In the genomic region with DNA sequence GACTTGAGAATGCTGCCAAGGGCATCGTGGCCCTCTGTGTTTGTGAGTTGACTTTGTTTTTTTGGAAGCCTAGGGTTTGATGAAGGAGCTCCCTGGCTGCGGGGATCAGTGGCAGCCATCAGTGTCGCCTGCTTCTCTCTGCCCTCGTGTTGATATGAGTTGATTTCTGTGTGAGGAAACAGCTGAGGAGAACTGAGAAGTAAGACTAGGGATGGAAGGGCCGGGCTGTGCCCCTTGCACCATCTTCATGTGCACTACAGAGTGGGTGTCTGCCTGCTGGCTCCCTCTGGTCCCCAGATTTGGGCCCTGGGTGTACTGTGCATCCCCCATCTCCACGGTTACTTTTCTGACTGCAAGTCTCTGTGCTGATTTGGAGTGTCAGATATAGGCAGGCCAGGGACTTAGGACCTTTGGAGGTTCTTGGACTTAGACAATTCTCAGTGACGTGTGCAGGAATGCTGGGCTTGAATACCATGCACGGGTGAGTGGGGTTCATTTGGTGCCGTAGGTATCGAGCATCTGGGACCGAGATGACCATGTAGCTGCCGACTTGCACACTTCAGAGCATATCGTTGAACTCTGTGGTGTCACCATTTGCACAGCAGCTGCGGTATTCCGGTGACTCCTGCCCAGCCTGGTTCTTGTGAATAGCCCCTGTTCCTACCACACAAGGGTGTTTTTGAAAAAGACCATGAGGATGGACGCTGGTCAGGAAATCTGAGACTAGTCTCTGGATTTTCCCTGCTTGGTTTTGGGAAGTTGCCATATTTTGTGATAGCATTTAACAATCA, we compare ENCODE assay signal across 13 mouse cellular contexts. TPM values are rescaled to one million over a fixed set of nuclear protein-coding genes. Genes with fewer than 3 reads are reported as not detected.
A peak's percentile ranks its signal among the peaks of the same experiment; 100 is the strongest.
DNase-seq lines count a peak whose midpoint lies in the region; ATAC-seq and TF ChIP-seq lines count a peak whose summit lies in the region.
"Had no signal": no experiment of that assay in that cellular context is flagged by ENCODE, and none has a peak within 500 bp of the region (broad histone marks: within the 10 kb centered on the region; RNA-seq: fewer than 3 reads in every experiment).

No protein-coding gene starts in this region.

- peak overlapping the region; percentile 43 for H3K27ac ChIP-seq in heart, adult 2 months
- H3K27ac ChIP-seq in kidney, embryonic 15.5 days = peak overlapping the region; percentile 68; the same call in 1 of the 2 replicates
- peak overlapping the region; percentile 87 for H3K27ac ChIP-seq in limb, embryonic 12.5 days
- H3K27ac ChIP-seq: hindbrain, embryonic 15.5 days; liver, embryonic 12.5 days had no signal

- H3K4me1 ChIP-seq in heart, adult 2 months (ENCODE audit: control insufficient read depth, insufficient read depth, low read length) = peaks cover 25% of the 10 kb centered on the region
- H3K4me1 ChIP-seq in kidney, embryonic 15.5 days = peaks cover 95% of the 10 kb centered on the region
- H3K4me1 ChIP-seq in limb, embryonic 12.5 days (replicated peaks) = peaks cover 82% of the 10 kb centered on the region

- H3K27me3 ChIP-seq in heart, adult 2 months (ENCODE audit: control insufficient read depth, insufficient read depth, low read length) = no peaks in the 10 kb centered on the region
- no peaks in the 10 kb centered on the region for H3K27me3 ChIP-seq in kidney, embryonic 15.5 days
- H3K27me3 ChIP-seq in limb, embryonic 12.5 days = no peaks in the 10 kb centered on the region
- H3K27me3 ChIP-seq: hindbrain, embryonic 15.5 days; liver, embryonic 12.5 days had no signal

- H3K9ac ChIP-seq in heart, adult 2 months (ENCODE audit: low read depth, low read length) = no peak overlapping the region
- no peak overlapping the region for H3K9ac ChIP-seq in kidney, embryonic 15.5 days
- no peak overlapping the region for H3K9ac ChIP-seq in limb, embryonic 12.5 days (replicated peaks)
- H3K9ac ChIP-seq: hindbrain, embryonic 15.5 days; liver, embryonic 12.5 days had no signal

- H3K36me3 ChIP-seq in heart, adult 2 months (ENCODE audit: control insufficient read depth, insufficient read depth, low read length) = no peaks in the 10 kb centered on the region; the same call in 1 of the 2 replicates
- no peaks in the 10 kb centered on the region for H3K36me3 ChIP-seq in kidney, embryonic 15.5 days
- H3K36me3 ChIP-seq in limb, embryonic 12.5 days = no peaks in the 10 kb centered on the region
- H3K36me3 ChIP-seq: hindbrain, embryonic 15.5 days; liver, embryonic 12.5 days had no signal

- H3K79me2 ChIP-seq in heart, adult 2 months (replicated peaks; ENCODE audit: control insufficient read depth, insufficient read depth, low read length) = no peaks in the 10 kb centered on the region

- ATAC-seq in kidney, embryonic 15.5 days (replicated peaks; ENCODE audit: low FRiP score) = no peak
- ATAC-seq in common myeloid progenitor, adult 5-6 weeks (replicated peaks; ENCODE audit: low read depth, poor library complexity, severe bottlenecking) = 0 out of 2 replicates have a peak, but pooled peaks have one; percentile 24
- ATAC-seq in limb, embryonic 12.5 days (ENCODE audit: insufficient number of reproducible peaks, insufficient read depth, low FRiP score, low TSS enrichment, low read depth) = no peak
- ATAC-seq: activated CD4-positive, CD25-positive, alpha-beta regulatory T cell, adult 4 months; liver, embryonic 12.5 days had no signal

- 47% methylated on average over 16 of the region's 16 CpGs for WGBS in heart, adult 2 months
- 63% methylated on average over 16 of the region's 16 CpGs for WGBS in kidney, embryonic 15.5 days
- 76% methylated on average over 16 of the region's 16 CpGs for WGBS in limb, embryonic 12.5 days

- intact Hi-C loops in heart, adult 2 months (cut with DNase I) = loop anchor here (5.0 to 10.0 kb wide), 2 partner anchors 113 to 185 kb away; a partner anchor contains a TSS
- intact Hi-C loops in heart, postnatal 25 days (cut with DNase I) = loop anchor here (2.0 kb wide), 1 partner anchor 111 kb away; no protein-coding TSS in a partner anchor

- H3K4me2 ChIP-seq in kidney, embryonic 15.5 days = no peak overlapping the region
- no peak overlapping the region for H3K4me2 ChIP-seq in limb, embryonic 12.5 days
- H3K4me2 ChIP-seq: hindbrain, embryonic 15.5 days; liver, embryonic 12.5 days had no signal

- no peak for TF ChIP-seq CTCF in heart, adult 2 months (IDR thresholded peaks at IDR 0.05)

- H3K4me3 ChIP-seq in heart, adult 2 months = no peak overlapping the region
- no peak overlapping the region for H3K4me3 ChIP-seq in kidney, embryonic 15.5 days (replicated peaks)
- H3K4me3 ChIP-seq in limb, embryonic 12.5 days (replicated peaks) = no peak overlapping the region
- H3K4me3 ChIP-seq: hindbrain, embryonic 15.5 days; liver, embryonic 12.5 days had no signal

- TF ChIP-seq EP300 in heart, adult 2 months (IDR thresholded peaks at IDR 0.05; ENCODE audit: insufficient read depth, low read depth, low read length) = no peak

- no peaks in the 10 kb centered on the region for H3K9me3 ChIP-seq in kidney, embryonic 15.5 days (replicated peaks)
- H3K9me3 ChIP-seq in limb, embryonic 12.5 days = no peaks in the 10 kb centered on the region
- H3K9me3 ChIP-seq: hindbrain, embryonic 15.5 days; liver, embryonic 12.5 days had no signal

- no peak for TF ChIP-seq POLR2A in heart, adult 2 months (IDR thresholded peaks at IDR 0.05; ENCODE audit: insufficient read depth, low read depth, low read length)

- no peak for DNase-seq in heart, adult 2 months
- no peak for DNase-seq in heart, postnatal 25 days (ENCODE audit: low spot score)
- DNase-seq in kidney, adult 11 months = no peak
- no peak for DNase-seq in adrenal gland, postnatal 14 days
- no peak for DNase-seq in testis, postnatal 14 days (ENCODE audit: low spot score)
- DNase-seq: kidney, postnatal 25 days; thymus, postnatal 25 days had no signal

RNA-seq across cellular contexts. Expression of a gene that starts 26.5 kb away (rescaled TPM):
- 10 to 100 TPM; 14.9 to 18.1 TPM for total RNA-seq in heart, adult 2 months (2021)
- polyA plus RNA-seq in heart, adult 2 months (2012; rRNA removed) = 10.0 and 14.1 TPM in 2 replicates
- total RNA-seq in heart, postnatal 25 days (2021) = 10 to 100 TPM; 19.3 to 19.5 TPM
- 33.1 and 33.8 TPM in 2 replicates for polyA plus RNA-seq in kidney, embryonic 15.5 days (2015; fragmentation: Nextera tagmentation; extraction: Ambion mirVana)
- total RNA-seq in common myeloid progenitor, adult 5-6 weeks (2017) = 41.1 and 48.9 TPM in 2 replicates
- 35.7 and 41.6 TPM in 2 replicates for polyA plus RNA-seq in limb, embryonic 12.5 days (2016; fragmentation: Nextera tagmentation; extraction: Ambion mirVana)
- 46.7 and 47.6 TPM in 2 replicates for total RNA-seq in adrenal gland, postnatal 14 days (2021)
